Mouse (Mus musculus): ENCODE data around the gene Olfr743.
"Not testable (repeated sequence)": the region's sequence is repeated elsewhere in the genome, so short reads cannot be mapped to it uniquely, and the experiment has no call there.

Olfr743 gene

DNA sequence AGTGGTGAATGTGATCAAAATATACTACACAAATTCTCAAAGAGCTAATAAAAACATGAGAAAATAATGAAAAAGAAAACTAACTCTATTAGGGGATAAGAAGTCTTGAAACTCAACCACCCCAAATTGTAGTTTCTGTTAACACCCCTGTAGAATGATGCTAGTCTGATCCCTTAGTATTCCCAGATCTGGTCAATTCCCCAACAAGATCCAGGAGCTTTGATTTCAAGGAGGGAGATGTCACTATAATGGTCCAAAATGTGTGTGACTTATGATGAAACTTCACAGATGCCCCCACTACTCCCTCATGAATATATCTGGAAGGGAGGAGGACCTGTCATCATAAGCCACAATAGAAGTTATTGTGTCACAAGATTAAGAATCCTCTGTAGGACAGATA is at the start of gene Olfr743:
Gene Olfr743, plus strand, starts transcription at position 301 of the 400 bp plus-strand sequence.
- no peak for DNase-seq (ENCODE audit: low spot score)

DNA sequence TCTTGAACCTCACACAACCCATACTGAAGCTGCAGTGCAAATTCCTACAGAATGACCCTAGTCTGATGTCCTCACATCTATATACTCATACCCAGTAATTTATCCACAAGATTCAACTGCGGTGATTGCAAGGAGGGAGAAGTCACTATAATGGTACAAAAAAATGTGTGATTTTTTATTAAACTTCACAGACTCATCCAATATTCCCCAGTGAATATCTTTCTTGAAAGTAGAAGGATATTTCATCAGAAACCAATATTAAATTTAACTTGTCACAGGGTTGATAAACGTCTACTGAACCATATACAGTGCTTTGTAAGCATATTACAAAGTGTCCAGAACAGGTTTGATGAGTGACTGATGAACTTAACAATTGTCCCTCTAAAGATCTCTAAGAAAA is 49.2 kb upstream of the Olfr743 start, which contains the start of gene Olfr741:
Gene Olfr741, plus strand, starts transcription at position 301 of the 400 bp plus-strand sequence.
- no peak for DNase-seq (ENCODE audit: low spot score)

GRCm38 (mm10) chr14:50478406-50478805 is 43.2 kb upstream of the Olfr743 start:
- no peak for DNase-seq (ENCODE audit: low spot score)

DNA sequence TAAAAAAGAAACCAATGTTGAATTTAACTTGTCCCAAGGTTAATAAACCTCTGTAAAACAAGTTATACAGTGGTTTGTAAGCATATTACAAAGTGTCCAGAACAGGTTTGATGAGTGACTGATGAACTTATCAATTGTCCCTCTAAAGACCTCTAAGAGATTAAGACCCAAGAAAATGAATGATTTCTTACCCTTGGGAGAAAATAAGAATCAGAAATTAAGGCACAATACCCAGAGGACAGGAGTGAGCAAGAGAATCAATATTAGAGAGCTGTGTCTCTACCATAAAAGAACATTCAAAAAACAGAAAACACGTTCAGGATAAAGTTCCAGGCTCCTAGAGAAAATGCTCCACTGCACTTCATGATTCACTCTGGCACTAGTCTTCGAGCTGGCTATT is 18.3 kb upstream of the Olfr743 start, which contains the start of gene Olfr742:
Gene Olfr742, plus strand, starts transcription at position 301 of the 400 bp plus-strand sequence.
- no peak for DNase-seq (ENCODE audit: low spot score)

DNA sequence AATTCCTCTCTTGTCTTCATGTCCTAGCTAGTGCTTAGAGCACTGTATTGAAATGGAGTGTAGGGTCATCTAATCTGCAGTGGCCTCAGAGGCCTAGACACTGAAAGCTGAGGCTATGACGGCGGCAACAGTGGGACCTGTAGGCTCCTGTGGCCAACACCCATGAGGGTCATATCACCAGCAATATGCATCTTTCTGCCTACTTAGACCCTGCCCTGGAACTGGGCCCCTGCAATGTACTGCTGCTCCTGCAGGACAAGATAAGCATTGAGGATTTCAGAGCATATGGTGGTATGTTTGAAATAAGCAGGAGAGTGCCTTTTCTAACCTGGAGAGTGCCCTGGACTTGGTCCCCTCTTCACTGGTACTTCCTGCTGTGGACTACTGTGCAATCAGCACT is 31.1 kb downstream of the Olfr743 start:
- no peak for DNase-seq (ENCODE audit: low spot score)

DNA sequence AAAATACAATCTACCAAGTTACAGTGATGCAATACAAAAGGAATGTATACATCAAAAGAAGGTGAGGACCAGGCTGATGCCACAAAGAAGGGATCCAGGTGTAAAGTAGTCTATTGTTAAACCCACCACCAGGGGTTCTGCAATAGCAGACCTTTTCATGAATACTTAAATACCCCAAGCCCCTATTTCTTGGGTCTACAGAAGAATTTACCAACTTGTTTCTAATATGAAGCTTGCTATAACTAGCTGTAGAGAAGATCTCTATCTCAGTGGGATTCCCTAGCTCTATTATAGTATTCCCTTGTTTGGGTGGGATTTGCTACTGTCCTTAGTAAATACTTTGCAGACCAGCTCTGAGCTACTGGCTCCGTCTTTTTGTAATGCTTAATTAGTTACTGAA is 51.4 kb downstream of the Olfr743 start:
- DNase-seq (ENCODE audit: low spot score) = not testable (repeated sequence)
